Mouse (Mus musculus): ENCODE measurements at regions not wholly inside any gene's neighbourhood (a gene's known extent, or its start where the extent isn't known, plus 50 kb on each side); places are given as distances from the start of the nearest gene placed in this dataset.

DNA sequence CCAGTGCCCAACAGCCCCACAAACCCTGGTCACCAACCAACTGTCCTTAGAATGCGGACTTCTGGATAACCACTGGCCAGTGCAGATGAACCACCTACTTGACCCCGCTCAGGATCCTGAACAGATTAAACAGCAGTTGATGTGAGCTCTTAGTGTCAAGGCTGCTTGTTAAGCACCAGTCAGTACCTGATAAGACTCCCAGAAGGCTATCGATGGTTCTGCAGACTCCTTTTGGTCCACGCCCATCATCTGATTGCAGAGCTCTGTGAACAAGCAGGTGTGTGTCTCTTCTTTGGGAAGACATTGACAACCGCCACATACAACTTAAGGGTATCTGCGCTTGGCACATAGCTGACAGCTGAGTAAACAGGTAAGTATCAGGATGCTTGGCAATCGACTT lies 348.0 kb downstream of the Sox9 start:
- TF ChIP-seq MAX (IDR thresholded peaks at IDR 0.05; ENCODE audit: low read depth) = no peak
- no peak for TF ChIP-seq POLR2AphosphoS2 (IDR thresholded peaks at IDR 0.05; ENCODE audit: insufficient read length, low read depth)
- TF ChIP-seq POLR2A (IDR thresholded peaks at IDR 0.05; ENCODE audit: insufficient read length, low read depth) = no peak
- TF ChIP-seq USF1 (IDR thresholded peaks at IDR 0.05; ENCODE audit: low read depth) = no peak
- TF ChIP-seq MYOD1 (IDR thresholded peaks at IDR 0.05; ENCODE audit: control insufficient read depth in 1 of 3, insufficient read length in 2 of 3, low read depth in 2 of 3) = no peak
- TF ChIP-seq MYOG (IDR thresholded peaks at IDR 0.05; ENCODE audit: control insufficient read depth in 1 of 3, insufficient read depth in 1 of 3, insufficient read length in 2 of 3, low read depth in 2 of 3) = no peak
- TF ChIP-seq SRF (IDR thresholded peaks at IDR 0.05; ENCODE audit: control insufficient read depth, insufficient read length, low read depth) = no peak

Measured in myocyte (in vitro differentiated cells).